Mouse (Mus musculus): ENCODE results near the gene Pgrmc1.
A peak's percentile ranks its signal among the peaks of the same experiment; 100 is the strongest.

Gene Pgrmc1

GRCm38 (mm10) chrX:36609117-36609516 is 11.1 kb downstream of the Pgrmc1 start:
- no peak for DNase-seq

- DNase-seq: no peak
Measured at GRCm38 (mm10) chrX:36628102-36628501, 30.1 kb downstream of the Pgrmc1 start.

GRCm38 (mm10) chrX:36630771-36631170 is 32.8 kb downstream of the Pgrmc1 start:
- DNase-seq: peak; percentile 7

- no peak for DNase-seq
Measured at GRCm38 (mm10) chrX:36640046-36640445, 42.0 kb downstream of the Pgrmc1 start.

GRCm38 (mm10) chrX:36644657-36645551 is 46.9 kb downstream of the Pgrmc1 start, which contains the start of gene Akap17b:
TSS of gene Akap17b (minus strand) at chrX:36645395.
- peak; percentile 91 for DNase-seq

All from embryo, embryonic 11 days (tissue).